Mouse (Mus musculus) lung, postnatal 0 days (tissue): ENCODE results near the gene Rln1. TPM values are rescaled to one million over a fixed set of nuclear protein-coding genes. Genes with fewer than 3 reads are reported as not detected.

Source experiments
- ATAC-seq: fragments of 200-750 bp; cut with Nextera tagmentation; 2 replicates; pipeline ENCODE4 v1.8.0; 2017; ENCODE audit warnings: moderate library complexity
- DNase-seq: peaks from one replicate; pipeline ENCODE4 v3.0.0-alpha.2; 2016; ENCODE audit warnings: low spot score
- H3K27ac ChIP-seq: fragments of 300-500 bp; sonication (generic); 2 replicates; pipeline ENCODE4 v1.5.1; 2014; ENCODE audit warnings: antibody characterized with exemption, mild to moderate bottlenecking, low read length, mixed read lengths
- H3K27me3 ChIP-seq: fragments of 300-500 bp; sonication (generic); replicated peaks from 2 replicates; pipeline ENCODE4 v1.6.1; 2014; ENCODE audit warnings: low read length, mixed read lengths; ENCODE audit not compliant: insufficient read depth
- H3K36me3 ChIP-seq: fragments of 300-500 bp; sonication (generic); 2 replicates; pipeline ENCODE4 v1.6.1; 2014; ENCODE audit warnings: low read length, mixed read lengths; ENCODE audit not compliant: insufficient read depth
- H3K4me1 ChIP-seq: fragments of 300-500 bp; sonication (generic); 2 replicates; pipeline ENCODE4 v1.6.1; 2014; ENCODE audit warnings: antibody characterized with exemption, low read depth, low read length, mixed read lengths; ENCODE audit not compliant: insufficient read depth
- H3K4me2 ChIP-seq: fragments of 300-500 bp; sonication (generic); replicated peaks from 2 replicates; pipeline ENCODE4 v1.6.1; 2014; ENCODE audit warnings: low read depth, mild to moderate bottlenecking, low read length, moderate library complexity, mixed read lengths
- H3K4me3 ChIP-seq: fragments of 300-500 bp; sonication (generic); 2 replicates; pipeline ENCODE4 v1.5.1; 2014; ENCODE audit warnings: low read depth, low read length
- H3K9ac ChIP-seq: fragments of 300-500 bp; sonication (generic); replicated peaks from 2 replicates; pipeline ENCODE4 v1.6.1; 2014; ENCODE audit warnings: low read depth, mild to moderate bottlenecking
- H3K9me3 ChIP-seq: fragments of 300-500 bp; sonication (generic); 2 replicates; pipeline ENCODE4 v1.6.1; 2016; ENCODE audit warnings: low read length, mixed read lengths
- CTCF ChIP-seq: IDR thresholded peaks from 2 replicates; pipeline ENCODE4 v1.5.1; 2016; ENCODE audit warnings: antibody characterized with exemption, mild to moderate bottlenecking
- EP300 ChIP-seq: IDR thresholded peaks from 2 replicates; pipeline ENCODE4 v1.6.1; 2016; ENCODE audit warnings: antibody characterized with exemption, mild to moderate bottlenecking, control low read depth
- WGBS: fragments of 180-500 bp; shearing (Covaris S2); extraction: QIAGEN DNeasy Blood & Tissue Kit; methylation state at CpG from one replicate; pipeline ENCODE4 v1.1.7; 2014; 5-methylcytosine and 5-hydroxymethylcytosine counted together
- polyA plus RNA-seq: library from polyadenylated mRNA; unstranded; fragments of >200 nt; fragmentation: Nextera tagmentation; extraction: Ambion mirVana; gene quantifications from 2 replicates; pipeline ENCODE4 v1.2.1, GENCODE M21; 2015

The Rln1 gene
- polyA plus RNA-seq, 1 experiment from 2014 or later: 0.11 TPM

GRCm38 (mm10) chr19:29291532-29291931 lies 42.9 kb downstream of the Rln1 start:
- no peaks in the 10 kb centered on the region for H3K4me1 ChIP-seq
- no peak overlapping the region for H3K27ac ChIP-seq
- no peak for ATAC-seq

DNA sequence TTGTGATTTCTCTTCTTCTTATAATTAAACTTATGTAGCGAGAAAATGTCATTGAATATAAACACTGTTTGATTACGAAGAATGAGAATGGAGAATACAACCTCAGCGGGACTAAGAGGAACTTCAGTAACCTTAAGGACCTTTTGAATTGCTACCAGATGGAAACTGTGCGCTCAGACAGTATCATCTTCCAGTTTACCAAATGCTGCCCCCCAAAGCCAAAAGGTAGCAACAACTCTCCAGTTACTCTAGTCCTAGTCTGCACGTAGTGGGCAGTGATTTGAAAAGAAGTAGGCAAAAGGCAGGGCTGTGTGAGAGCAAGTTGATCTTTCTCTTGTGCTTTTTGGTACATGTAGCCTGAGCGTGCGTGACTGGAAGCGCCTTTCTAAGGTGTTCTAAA lies 46.6 kb downstream of the Rln1 start:
- Histone ChIP-seq H3K36me3 (peaks cover 25% of the 10 kb centered on the region), H3K27me3 (no peaks in the 10 kb centered on the region), H3K27ac (no peak overlapping the region), H3K4me3 (no peak overlapping the region), H3K9me3 (no peaks in the 10 kb centered on the region), H3K9ac (no peak overlapping the region), H3K4me1 (no peaks in the 10 kb centered on the region), H3K4me2 (no peak overlapping the region)
- TF ChIP-seq CTCF: no peak; the same call in 1 of the 2 replicates
- TF ChIP-seq EP300: no peak
- WGBS: 76% methylated on average over 8 of the region's 8 CpGs
- no peak for DNase-seq
- no peak for ATAC-seq

More at GRCm38 (mm10) chr19:29291532-29291931, 42.9 kb downstream of the Rln1 start:
- 50% methylated on average over 14 of the region's 14 CpGs for WGBS
- H3K4me2 ChIP-seq: no peak overlapping the region
- peaks cover 21% of the 10 kb centered on the region; the same call in 1 of the 2 replicates for H3K36me3 ChIP-seq
- TF ChIP-seq CTCF (no peak), EP300 (no peak)
- no peaks in the 10 kb centered on the region for H3K9me3 ChIP-seq
- no peak for DNase-seq
- no peak overlapping the region for H3K9ac ChIP-seq
- H3K27me3 ChIP-seq: no peaks in the 10 kb centered on the region
- H3K4me3 ChIP-seq: no peak overlapping the region

DNA sequence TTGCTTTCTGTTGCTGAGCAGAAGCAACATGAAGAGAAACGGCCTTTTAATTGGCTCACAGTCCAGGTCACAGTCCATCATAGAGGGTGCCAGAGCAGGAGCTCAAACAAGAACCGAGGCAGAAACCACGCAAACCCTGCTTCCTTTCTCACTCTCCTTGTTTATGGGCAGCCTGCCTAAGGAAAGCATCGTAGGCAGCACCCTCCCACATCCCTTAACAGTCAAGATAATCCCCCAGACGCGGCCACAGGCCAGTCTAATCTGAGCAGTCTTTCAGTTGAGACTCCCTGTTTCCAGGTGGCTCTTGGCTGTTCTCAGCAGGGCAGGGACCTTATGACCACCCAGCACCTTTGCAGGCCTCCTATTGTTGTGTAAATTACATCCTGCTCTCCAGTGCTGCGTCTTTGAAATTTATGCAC lies 49.0 kb downstream of the Rln1 start:
- Histone ChIP-seq H3K27me3 (no peaks in the 10 kb centered on the region), H3K36me3 (peaks cover 16% of the 10 kb centered on the region), H3K4me3 (no peak overlapping the region), H3K27ac (no peak overlapping the region), H3K4me2 (no peak overlapping the region), H3K9me3 (no peaks in the 10 kb centered on the region), H3K9ac (no peak overlapping the region), H3K4me1 (no peaks in the 10 kb centered on the region)
- ATAC-seq (no peak), DNase-seq (no peak)
- 59% methylated on average over 7 of the region's 7 CpGs for WGBS
- no peak for TF ChIP-seq EP300
- TF ChIP-seq CTCF: no peak

Other genes with a start within 250 kb of the Rln1 start
- 19.3 and 20.1 TPM in 2 replicates for gene Rcl1, start 233.3 kb downstream of the Rln1 start, polyA plus RNA-seq
- gene Jak2, start 82.8 kb downstream of the Rln1 start, polyA plus RNA-seq: 9.6 and 9.9 TPM in 2 replicates
- gene Insl6, start 9.3 kb downstream of the Rln1 start, polyA plus RNA-seq: 0.57 and 1.5 TPM in 2 replicates
- gene Plgrkt, start 32.7 kb upstream of the Rln1 start, polyA plus RNA-seq: 50.6 and 56.3 TPM in 2 replicates
- 0.57 and 0.79 TPM in 2 replicates for gene Cd274, start 32.8 kb upstream of the Rln1 start, polyA plus RNA-seq
- 0.15 and 0.26 TPM in 2 replicates for gene Pdcd1lg2, start 76.2 kb upstream of the Rln1 start, polyA plus RNA-seq
- 17.7 and 18.6 TPM in 2 replicates for gene Ric1, start 187.6 kb upstream of the Rln1 start, polyA plus RNA-seq